Mouse (Mus musculus) limb, embryonic 13.5 days (tissue): ENCODE data around the gene Cdh3. TPM values are rescaled to one million over a fixed set of nuclear protein-coding genes. Genes with fewer than 3 reads are reported as not detected.

Experiments used
- ATAC-seq: fragments of 200-750 bp; cut with Nextera tagmentation; 2 replicates; pipeline ENCODE4 v1.8.0; 2017; ENCODE audit warnings: low read depth, moderate number of reproducible peaks, moderate TSS enrichment; ENCODE audit not compliant: low FRiP score
- H3K27ac ChIP-seq: fragments of 300-500 bp; sonication (generic); 2 replicates; pipeline ENCODE4 v1.5.1; 2015; ENCODE audit warnings: inconsistent platforms, mild to moderate bottlenecking, moderate library complexity
- H3K27me3 ChIP-seq: fragments of 300-500 bp; sonication (generic); 2 replicates; pipeline ENCODE4 v1.6.1; 2015; ENCODE audit warnings: mild to moderate bottlenecking, inconsistent platforms
- H3K36me3 ChIP-seq: fragments of 300-500 bp; sonication (generic); 2 replicates; pipeline ENCODE4 v1.6.1; 2015; ENCODE audit warnings: inconsistent platforms, mild to moderate bottlenecking, moderate library complexity
- H3K4me1 ChIP-seq: fragments of 300-500 bp; sonication (generic); 2 replicates; pipeline ENCODE4 v1.6.1; 2015; ENCODE audit warnings: inconsistent platforms
- H3K4me2 ChIP-seq: fragments of 300-500 bp; sonication (generic); replicated peaks from 2 replicates; pipeline ENCODE4 v1.6.1; 2015; ENCODE audit warnings: inconsistent platforms, mild to moderate bottlenecking, moderate library complexity
- H3K4me3 ChIP-seq: fragments of 300-500 bp; sonication (generic); 2 replicates; pipeline ENCODE4 v1.5.1; 2015; ENCODE audit warnings: moderate library complexity, mild to moderate bottlenecking, inconsistent platforms
- H3K9ac ChIP-seq: fragments of 300-500 bp; sonication (generic); 2 replicates; pipeline ENCODE4 v1.6.1; 2015; ENCODE audit warnings: mild to moderate bottlenecking, inconsistent platforms
- H3K9me3 ChIP-seq: fragments of 300-500 bp; sonication (generic); 2 replicates; pipeline ENCODE4 v1.6.1; 2016; ENCODE audit warnings: inconsistent platforms
- WGBS: fragments of 180-500 bp; shearing (Covaris S2); methylation state at CpG from one replicate; pipeline ENCODE4 v1.1.7; 2015; 5-methylcytosine and 5-hydroxymethylcytosine counted together
- polyA plus RNA-seq: library from polyadenylated mRNA; unstranded; fragments of >200 nt; fragmentation: Nextera tagmentation; extraction: Ambion mirVana; gene quantifications from 2 replicates; pipeline ENCODE4 v1.2.1, GENCODE M21; 2015

The Cdh3 gene
- polyA plus RNA-seq, 1 experiment from 2014 or later = 57.5 TPM

DNA sequence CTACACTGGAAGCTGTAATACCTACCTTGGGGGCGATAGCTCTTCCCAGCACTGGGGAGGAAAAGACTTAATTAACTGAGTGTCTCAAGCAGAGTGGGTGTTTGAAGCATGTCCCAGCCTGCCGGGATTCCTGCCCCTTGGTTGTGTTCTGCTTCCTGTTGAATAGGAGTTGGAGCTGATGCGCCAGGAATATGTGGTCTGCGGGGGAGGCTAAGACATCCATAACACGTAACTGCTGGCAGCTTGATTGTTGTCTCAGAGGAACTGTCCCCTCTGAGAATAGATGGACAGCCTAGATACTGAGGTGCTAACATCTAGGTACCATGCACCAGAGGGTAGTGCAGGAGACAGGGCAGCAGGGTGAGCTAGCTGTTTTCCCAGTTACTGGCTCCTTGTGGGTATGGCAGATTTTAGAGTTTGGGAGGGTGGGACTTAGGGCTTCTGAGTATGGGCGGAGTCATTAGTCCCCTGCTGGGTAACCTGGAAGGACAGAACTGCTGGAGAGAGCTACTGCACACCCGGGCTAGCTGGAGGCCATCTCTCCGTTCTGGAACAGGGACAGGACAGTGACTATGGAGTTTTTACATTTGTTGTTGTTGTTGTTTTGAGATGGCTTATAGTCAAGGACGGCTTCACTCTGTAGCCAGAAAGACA, 18.0 kb downstream of the Cdh3 start:
- H3K27me3 ChIP-seq = no peaks in the 10 kb centered on the region
- WGBS = 72% methylated on average over 9 of the region's 9 CpGs
- no peak overlapping the region for H3K4me2 ChIP-seq
- H3K9me3 ChIP-seq = no peaks in the 10 kb centered on the region
- peaks cover 19% of the 10 kb centered on the region; the same call in 1 of the 2 replicates for H3K4me1 ChIP-seq
- peaks cover 30% of the 10 kb centered on the region for H3K36me3 ChIP-seq
- no peak overlapping the region for H3K4me3 ChIP-seq
- no peak; the same call in 1 of the 2 replicates for ATAC-seq
- H3K9ac ChIP-seq = no peak overlapping the region
- H3K27ac ChIP-seq = no peak overlapping the region

DNA sequence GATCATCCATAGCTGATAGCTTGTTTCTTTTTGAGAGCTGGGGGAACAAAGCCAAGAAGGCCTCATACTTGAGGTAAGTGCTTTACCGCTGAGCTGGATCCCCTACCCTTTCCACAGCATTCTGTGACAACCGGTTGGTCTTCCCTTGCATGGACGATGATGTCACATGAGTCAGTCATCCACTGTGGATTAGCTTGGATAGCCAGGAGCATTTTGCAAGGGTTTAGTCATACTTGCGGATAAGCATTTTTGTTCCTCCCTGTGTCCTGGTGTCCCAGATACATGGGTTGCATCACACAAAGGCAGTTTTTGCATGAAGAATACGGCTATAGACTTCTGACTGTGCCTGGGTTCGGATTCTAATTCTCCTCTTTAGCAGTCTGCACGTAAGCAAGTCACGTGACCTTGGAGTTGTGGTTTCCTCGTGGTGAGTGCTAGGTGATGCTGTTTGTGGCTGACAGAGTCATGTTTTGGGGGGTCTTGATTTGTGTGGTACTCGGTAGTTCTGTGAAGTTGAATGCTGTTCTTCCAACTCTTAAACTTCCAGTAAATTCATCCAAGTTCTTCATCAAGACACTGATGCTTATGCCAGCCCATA, 19.3 kb downstream of the Cdh3 start:
- ATAC-seq = no peak
- H3K27me3 ChIP-seq = no peaks in the 10 kb centered on the region
- no peak overlapping the region for H3K27ac ChIP-seq
- H3K4me1 ChIP-seq = peaks cover 18% of the 10 kb centered on the region; the same call in 1 of the 2 replicates
- H3K9me3 ChIP-seq = no peaks in the 10 kb centered on the region
- H3K4me2 ChIP-seq = no peak overlapping the region
- no peak overlapping the region for H3K4me3 ChIP-seq
- peaks cover 26% of the 10 kb centered on the region for H3K36me3 ChIP-seq
- 96% methylated on average over 10 of the region's 10 CpGs for WGBS
- H3K9ac ChIP-seq = no peak overlapping the region

DNA sequence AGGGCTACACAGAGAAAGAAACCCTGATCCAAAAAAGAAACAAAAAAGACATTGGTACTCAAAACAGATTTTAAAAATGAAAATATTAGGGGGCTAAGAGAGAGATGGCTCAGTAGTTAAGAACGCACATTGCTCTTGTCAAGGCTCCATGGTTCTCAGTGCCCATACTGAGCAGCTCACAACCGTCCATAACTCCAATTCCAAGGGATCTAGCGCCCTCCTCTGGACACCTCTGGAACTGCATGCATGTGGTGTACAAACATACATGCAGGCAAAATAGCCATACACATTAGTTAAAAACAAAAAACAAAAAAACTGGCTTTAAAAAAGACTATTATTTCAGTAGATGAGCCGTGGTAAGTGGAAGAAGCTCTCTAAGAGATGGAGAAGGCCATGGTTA, 19.9 kb downstream of the Cdh3 start:
- 84% methylated on average over 4 of the region's 4 CpGs for WGBS
- H3K27ac ChIP-seq = no peak overlapping the region
- H3K4me2 ChIP-seq = no peak overlapping the region

DNA sequence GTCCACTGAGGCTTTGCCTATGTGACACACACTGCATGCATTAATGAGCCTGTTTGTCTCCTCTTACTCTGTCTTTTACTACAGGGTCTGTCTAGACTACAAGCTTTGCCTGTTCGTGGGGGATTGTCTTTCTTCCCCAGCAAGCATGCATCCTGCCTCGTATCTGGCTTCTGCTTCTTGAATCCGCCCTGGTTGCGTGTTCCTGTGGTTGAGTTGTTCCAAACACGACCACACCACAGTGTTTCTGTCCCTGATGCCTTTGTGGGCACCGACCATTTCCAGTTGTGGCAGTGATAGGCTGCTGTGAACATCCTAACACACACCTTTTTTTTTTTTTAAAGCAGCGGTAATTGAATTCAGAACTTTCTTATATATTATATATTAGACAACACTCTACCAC, 23.0 kb downstream of the Cdh3 start:
- Histone ChIP-seq H3K4me3 (no peak overlapping the region), H3K27me3 (no peaks in the 10 kb centered on the region), H3K36me3 (peaks cover 51% of the 10 kb centered on the region), H3K4me1 (peaks cover 7% of the 10 kb centered on the region; the same call in 1 of the 2 replicates), H3K27ac (no peak overlapping the region), H3K9me3 (no peaks in the 10 kb centered on the region), H3K4me2 (no peak overlapping the region), H3K9ac (no peak overlapping the region)
- no peak for ATAC-seq
- 74% methylated on average over 7 of the region's 7 CpGs for WGBS

More for the DNA sequence above, 19.9 kb downstream of the Cdh3 start:
- Histone ChIP-seq H3K4me3 (no peak overlapping the region), H3K27me3 (no peaks in the 10 kb centered on the region), H3K9ac (no peak overlapping the region), H3K4me1 (peaks cover 12% of the 10 kb centered on the region; the same call in 1 of the 2 replicates), H3K36me3 (peaks cover 29% of the 10 kb centered on the region), H3K9me3 (no peaks in the 10 kb centered on the region)
- ATAC-seq = no peak

DNA sequence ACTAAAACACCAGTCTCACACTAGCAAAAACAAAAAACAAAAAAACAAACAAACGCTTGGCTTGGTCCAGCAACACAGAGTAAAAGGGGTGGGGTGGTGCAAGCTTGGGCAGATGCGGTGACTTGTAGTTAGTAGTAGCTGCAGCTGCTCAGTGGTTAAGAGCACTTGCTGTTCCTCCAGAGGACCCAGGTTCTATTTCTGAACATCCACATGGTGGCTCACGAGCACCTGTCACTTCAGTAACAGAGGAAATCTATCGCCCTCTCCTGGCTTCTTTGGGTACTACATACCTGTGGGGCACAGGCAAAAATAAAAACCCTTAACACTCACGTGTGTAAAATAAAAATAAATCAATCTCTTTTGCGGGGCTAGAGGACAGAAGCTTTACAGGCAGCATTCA, 23.8 kb downstream of the Cdh3 start:
- WGBS = 35% methylated on average over 6 of the region's 6 CpGs
- Histone ChIP-seq H3K4me2 (no peak overlapping the region), H3K27me3 (no peaks in the 10 kb centered on the region), H3K9me3 (no peaks in the 10 kb centered on the region), H3K9ac (no peak overlapping the region), H3K4me1 (peaks cover 12% of the 10 kb centered on the region; the same call in 1 of the 2 replicates), H3K4me3 (no peak overlapping the region), H3K27ac (no peak overlapping the region), H3K36me3 (peaks cover 55% of the 10 kb centered on the region)
- no peak for ATAC-seq

DNA sequence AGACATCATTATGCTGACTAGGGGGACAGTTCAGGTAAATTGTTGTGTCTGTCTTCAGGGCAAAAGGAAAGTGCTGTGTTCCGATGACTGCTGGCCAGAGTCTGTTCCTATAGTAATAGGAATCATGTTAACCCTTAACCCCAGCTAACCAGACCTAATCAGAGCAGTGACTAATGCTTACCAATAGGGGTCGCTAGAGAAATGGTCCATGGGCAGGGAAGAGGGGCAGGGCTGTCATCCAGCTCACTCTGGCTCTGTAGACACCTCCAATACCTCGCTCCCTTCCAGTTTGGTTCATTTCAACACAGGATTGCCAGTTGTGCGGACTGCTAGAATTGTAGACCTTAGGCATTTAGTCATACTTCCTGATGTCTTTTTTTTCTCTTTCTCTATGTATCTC, 24.8 kb downstream of the Cdh3 start:
- no peak overlapping the region for H3K4me2 ChIP-seq
- no peak for ATAC-seq
- no peaks in the 10 kb centered on the region for H3K9me3 ChIP-seq
- H3K4me3 ChIP-seq = no peak overlapping the region
- peaks cover 55% of the 10 kb centered on the region for H3K36me3 ChIP-seq
- H3K27ac ChIP-seq = no peak overlapping the region
- H3K27me3 ChIP-seq = no peaks in the 10 kb centered on the region
- peaks cover 14% of the 10 kb centered on the region; the same call in 1 of the 2 replicates for H3K4me1 ChIP-seq
- WGBS = 71% methylated on average over 4 of the region's 4 CpGs
- no peak overlapping the region for H3K9ac ChIP-seq

DNA sequence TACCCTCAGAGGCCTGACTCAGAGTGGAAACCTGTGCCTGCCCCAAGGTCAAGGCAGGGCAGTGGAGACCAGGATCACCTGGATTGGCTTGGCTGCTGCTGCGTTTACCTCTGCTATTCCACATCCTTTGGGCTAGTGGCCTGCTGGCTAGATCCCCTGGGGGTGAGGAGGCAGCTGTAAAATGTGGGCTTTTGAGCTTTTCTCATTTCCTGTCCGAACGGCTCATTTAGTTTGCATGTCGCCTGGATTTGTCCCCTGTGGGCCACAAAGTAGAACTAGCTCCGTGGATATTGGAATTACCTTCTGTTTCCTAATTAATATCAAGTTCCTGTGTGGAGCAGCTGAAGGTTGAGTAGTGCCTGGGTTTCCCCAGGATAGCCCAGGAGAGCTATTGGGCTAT, 28.5 kb downstream of the Cdh3 start:
- Histone ChIP-seq H3K4me2 (no peak overlapping the region), H3K27me3 (no peaks in the 10 kb centered on the region), H3K9me3 (no peaks in the 10 kb centered on the region), H3K9ac (no peak overlapping the region), H3K4me1 (peaks cover 14% of the 10 kb centered on the region; the same call in 1 of the 2 replicates), H3K27ac (no peak overlapping the region), H3K36me3 (peaks cover 86% of the 10 kb centered on the region), H3K4me3 (no peak overlapping the region)
- 13% methylated on average over 5 of the region's 5 CpGs for WGBS
- no peak for ATAC-seq

DNA sequence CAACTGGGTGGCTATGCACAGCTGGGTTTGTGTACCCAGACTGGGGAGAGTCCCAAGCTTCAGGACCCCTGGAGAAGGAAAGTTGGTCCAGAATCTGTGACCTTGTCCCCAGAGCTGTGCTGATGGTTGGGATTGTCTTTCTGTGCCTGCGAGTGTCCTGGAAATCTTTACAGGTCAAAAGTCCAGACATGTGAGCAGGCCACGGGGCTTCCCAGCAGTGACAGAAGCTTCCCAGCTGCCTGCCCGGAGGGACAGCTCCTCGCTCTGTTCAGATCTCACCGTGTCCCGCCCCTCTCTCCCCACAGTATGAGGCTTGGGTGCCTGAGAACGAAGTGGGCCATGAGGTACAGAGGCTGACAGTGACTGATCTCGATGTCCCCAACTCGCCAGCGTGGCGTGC, 30.3 kb downstream of the Cdh3 start:
- 82% methylated on average over 11 of the region's 11 CpGs for WGBS
- H3K36me3 ChIP-seq = peaks cover 95% of the 10 kb centered on the region

DNA sequence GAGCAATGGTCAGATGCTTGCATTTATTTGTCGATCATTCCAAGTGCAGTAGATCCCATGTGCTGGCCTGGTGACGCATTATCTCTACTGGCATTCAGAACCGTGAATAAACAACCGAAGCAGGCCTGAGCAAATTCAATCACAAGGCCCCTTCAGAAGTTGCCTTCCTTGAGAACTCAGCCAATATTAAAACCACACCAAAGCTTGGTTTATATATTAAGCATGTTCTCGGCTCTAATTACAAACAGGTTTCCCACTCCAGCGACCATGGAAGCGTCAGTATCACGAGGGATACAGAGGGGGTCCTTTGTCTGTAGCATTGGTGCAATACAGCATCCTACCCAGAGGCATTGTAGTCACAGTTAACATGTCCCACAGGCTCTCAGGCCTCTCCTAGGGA, 32.4 kb downstream of the Cdh3 start:
- Histone ChIP-seq H3K4me1 (peaks cover 19% of the 10 kb centered on the region; the same call in 1 of the 2 replicates), H3K9me3 (no peaks in the 10 kb centered on the region), H3K4me3 (no peak overlapping the region), H3K36me3 (peaks cover 94% of the 10 kb centered on the region), H3K4me2 (no peak overlapping the region), H3K9ac (no peak overlapping the region), H3K27ac (no peak overlapping the region), H3K27me3 (no peaks in the 10 kb centered on the region)
- 34% methylated on average over 8 of the region's 8 CpGs for WGBS
- no peak for ATAC-seq

More for the DNA sequence above, 30.3 kb downstream of the Cdh3 start:
- Histone ChIP-seq H3K9ac (no peak overlapping the region), H3K4me2 (no peak overlapping the region), H3K4me1 (peaks cover 14% of the 10 kb centered on the region; the same call in 1 of the 2 replicates), H3K27me3 (no peaks in the 10 kb centered on the region), H3K9me3 (no peaks in the 10 kb centered on the region), H3K4me3 (no peak overlapping the region), H3K27ac (no peak overlapping the region)
- no peak for ATAC-seq

DNA sequence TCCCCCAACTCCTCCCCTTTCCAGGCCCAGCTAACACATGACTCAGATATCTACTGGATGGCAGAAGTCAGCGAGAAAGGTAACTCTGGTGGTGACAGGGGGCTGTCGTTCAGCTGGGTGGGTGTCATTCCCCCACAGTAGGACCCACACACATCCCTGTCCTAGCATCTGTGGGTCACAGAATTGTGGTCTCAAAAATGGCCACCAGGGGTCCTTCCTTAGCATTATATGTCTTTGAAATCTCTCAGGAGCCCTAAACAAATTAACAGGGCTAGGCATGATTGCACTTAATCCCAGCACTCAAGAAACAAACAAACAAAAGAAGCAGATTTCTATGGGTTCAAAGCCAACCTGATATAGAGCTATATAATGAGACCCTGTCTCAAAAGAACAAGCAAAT, 34.5 kb downstream of the Cdh3 start:
- 77% methylated on average over 2 of the region's 2 CpGs for WGBS
- no peak for ATAC-seq
- H3K4me3 ChIP-seq = no peak overlapping the region
- H3K4me2 ChIP-seq = no peak overlapping the region
- H3K27me3 ChIP-seq = no peaks in the 10 kb centered on the region
- H3K9me3 ChIP-seq = no peaks in the 10 kb centered on the region
- peaks cover 87% of the 10 kb centered on the region for H3K36me3 ChIP-seq
- no peak overlapping the region for H3K27ac ChIP-seq
- H3K9ac ChIP-seq = no peak overlapping the region
- peaks cover 16% of the 10 kb centered on the region; the same call in 1 of the 2 replicates for H3K4me1 ChIP-seq

DNA sequence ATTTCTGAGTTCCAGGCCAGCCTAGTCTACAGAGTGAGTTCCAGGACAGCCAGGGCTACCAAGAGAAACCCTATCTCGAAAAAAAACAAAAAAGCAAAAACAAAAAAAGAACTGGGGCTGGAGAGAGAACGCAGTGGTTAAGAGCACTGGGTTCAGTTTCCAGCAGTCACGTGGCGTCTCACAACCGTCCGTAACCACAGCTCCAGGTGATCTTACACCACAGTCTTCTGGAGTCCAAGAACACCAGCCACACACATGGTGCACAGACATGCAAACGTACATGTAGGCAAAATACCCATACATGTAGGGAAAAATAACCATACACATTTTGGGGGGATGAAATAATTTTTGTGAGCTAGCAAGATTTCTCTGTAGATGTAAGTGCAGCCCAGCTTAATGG, 36.1 kb downstream of the Cdh3 start:
- WGBS = 89% methylated on average over 7 of the region's 7 CpGs
- H3K27ac ChIP-seq = no peak overlapping the region
- H3K27me3 ChIP-seq = no peaks in the 10 kb centered on the region
- ATAC-seq = no peak
- peaks cover 16% of the 10 kb centered on the region; the same call in 1 of the 2 replicates for H3K4me1 ChIP-seq
- H3K4me3 ChIP-seq = no peak overlapping the region
- H3K9me3 ChIP-seq = no peaks in the 10 kb centered on the region
- peaks cover 87% of the 10 kb centered on the region for H3K36me3 ChIP-seq
- H3K9ac ChIP-seq = no peak overlapping the region
- H3K4me2 ChIP-seq = no peak overlapping the region

DNA sequence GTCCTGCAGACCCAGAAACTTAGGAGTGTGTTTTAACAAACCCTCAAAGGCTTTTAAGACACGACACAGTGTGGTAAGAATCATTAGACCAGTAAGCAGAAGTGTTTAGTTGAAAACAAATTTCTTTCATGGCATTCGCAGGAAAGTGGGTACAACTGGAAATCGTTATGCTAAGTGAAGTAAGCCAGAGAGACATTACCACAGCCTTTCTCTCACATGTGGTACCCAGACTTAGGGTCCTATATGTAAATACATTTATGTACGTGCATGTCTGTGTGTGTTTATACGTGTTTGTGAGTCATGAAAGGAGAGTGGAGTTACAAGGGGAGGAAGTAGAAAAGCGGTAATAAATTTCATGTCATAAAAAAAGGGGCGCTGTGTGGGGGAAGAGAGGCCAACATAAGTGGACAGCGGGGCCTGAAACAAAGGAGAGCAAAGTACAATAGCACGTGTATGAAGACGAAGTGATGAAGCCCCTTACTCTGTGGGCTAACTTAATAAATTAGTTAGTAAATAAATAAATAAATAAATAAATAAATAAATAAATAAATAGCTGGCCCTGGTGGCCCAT, 37.8 kb downstream of the Cdh3 start:
- WGBS = 28% methylated on average over 10 of the region's 10 CpGs

More for the DNA sequence above, 37.8 kb downstream of the Cdh3 start:
- no peaks in the 10 kb centered on the region for H3K9me3 ChIP-seq
- H3K4me2 ChIP-seq = no peak overlapping the region
- H3K4me1 ChIP-seq = peaks cover 11% of the 10 kb centered on the region; the same call in 1 of the 2 replicates
- H3K36me3 ChIP-seq = peaks cover 88% of the 10 kb centered on the region
- no peak overlapping the region for H3K9ac ChIP-seq
- H3K4me3 ChIP-seq = no peak overlapping the region
- no peak overlapping the region for H3K27ac ChIP-seq
- ATAC-seq = no peak
- H3K27me3 ChIP-seq = no peaks in the 10 kb centered on the region
